Mouse (Mus musculus): Measurements from ENCODE around the gene Rmi2.

Rmi2 gene

GRCm38 (mm10) chr16:10865592-10865987 is 30.7 kb downstream of the Rmi2 start:
- no peak for DNase-seq (ENCODE audit: low read depth in 1 of 2, low spot score in 2 of 2)

- DNase-seq (ENCODE audit: low read depth in 1 of 2, low spot score in 2 of 2), result no peak
Observed at GRCm38 (mm10) chr16:10866841-10867240, 32.0 kb downstream of the Rmi2 start.

GRCm38 (mm10) chr16:10867501-10867900 is 32.6 kb downstream of the Rmi2 start:
- no peak for DNase-seq (ENCODE audit: low read depth in 1 of 2, low spot score in 2 of 2)

GRCm38 (mm10) chr16:10867904-10868440 is 33.1 kb downstream of the Rmi2 start:
- DNase-seq (ENCODE audit: low read depth in 1 of 2, low spot score in 2 of 2), result no peak

- DNase-seq (ENCODE audit: low read depth in 1 of 2, low spot score in 2 of 2), result no peak
Observed at GRCm38 (mm10) chr16:10870969-10871368, 36.1 kb downstream of the Rmi2 start.

GRCm38 (mm10) chr16:10872825-10873360 is 38.0 kb downstream of the Rmi2 start:
- no peak for DNase-seq (ENCODE audit: low read depth in 1 of 2, low spot score in 2 of 2)

GRCm38 (mm10) chr16:10873654-10874053 is 38.8 kb downstream of the Rmi2 start:
- DNase-seq (ENCODE audit: low read depth in 1 of 2, low spot score in 2 of 2), result peak; percentile 64 to 75

- no peak for DNase-seq (ENCODE audit: low read depth in 1 of 2, low spot score in 2 of 2)
Observed at GRCm38 (mm10) chr16:10878227-10878626, 43.4 kb downstream of the Rmi2 start.

GRCm38 (mm10) chr16:10879467-10879866 is 44.6 kb downstream of the Rmi2 start:
- DNase-seq (ENCODE audit: low read depth in 1 of 2, low spot score in 2 of 2), result peak; percentile 37 to 55

GRCm38 (mm10) chr16:10881231-10881962 is 46.5 kb downstream of the Rmi2 start:
- no peak for DNase-seq (ENCODE audit: low read depth in 1 of 2, low spot score in 2 of 2)

GRCm38 (mm10) chr16:10887436-10887835 is 52.6 kb downstream of the Rmi2 start:
- DNase-seq (ENCODE audit: low read depth in 1 of 2, low spot score in 2 of 2), result no peak

GRCm38 (mm10) chr16:10890363-10890762 is 55.5 kb downstream of the Rmi2 start:
- no peak for DNase-seq (ENCODE audit: low read depth in 1 of 2, low spot score in 2 of 2)

GRCm38 (mm10) chr16:10893161-10893560 is 58.3 kb downstream of the Rmi2 start:
- no peak for DNase-seq (ENCODE audit: low read depth in 1 of 2, low spot score in 2 of 2)

GRCm38 (mm10) chr16:10895906-10896305 is 61.0 kb downstream of the Rmi2 start:
- DNase-seq (ENCODE audit: low read depth in 1 of 2, low spot score in 2 of 2), result no peak

GRCm38 (mm10) chr16:10897372-10897771 is 62.5 kb downstream of the Rmi2 start:
- peak; percentile 19 to 51 for DNase-seq (ENCODE audit: low read depth in 1 of 2, low spot score in 2 of 2)

- no peak for DNase-seq (ENCODE audit: low read depth in 1 of 2, low spot score in 2 of 2)
Observed at GRCm38 (mm10) chr16:10900736-10901135, 65.9 kb downstream of the Rmi2 start.

- no peak for DNase-seq (ENCODE audit: low read depth in 1 of 2, low spot score in 2 of 2)
Observed at GRCm38 (mm10) chr16:10901956-10902355, 67.1 kb downstream of the Rmi2 start.

GRCm38 (mm10) chr16:10902849-10903248 is 68.0 kb downstream of the Rmi2 start:
- no peak for DNase-seq (ENCODE audit: low read depth in 1 of 2, low spot score in 2 of 2)

- DNase-seq (ENCODE audit: low read depth in 1 of 2, low spot score in 2 of 2), result no peak
Observed at GRCm38 (mm10) chr16:10905661-10906113, 70.8 kb downstream of the Rmi2 start.

- DNase-seq (ENCODE audit: low read depth in 1 of 2, low spot score in 2 of 2), result no peak
Observed at GRCm38 (mm10) chr16:10910541-10910940, 75.7 kb downstream of the Rmi2 start.

GRCm38 (mm10) chr16:10911061-10911460 is 76.2 kb downstream of the Rmi2 start:
- no peak for DNase-seq (ENCODE audit: low read depth in 1 of 2, low spot score in 2 of 2)

GRCm38 (mm10) chr16:10915066-10915465 is 80.2 kb downstream of the Rmi2 start:
- no peak for DNase-seq (ENCODE audit: low read depth in 1 of 2, low spot score in 2 of 2)

- DNase-seq (ENCODE audit: low read depth in 1 of 2, low spot score in 2 of 2), result no peak
Observed at GRCm38 (mm10) chr16:10916271-10916670, 81.4 kb downstream of the Rmi2 start.

Measured in monocyte, adult 2 months (primary cell).